Mouse (Mus musculus) heart, adult 2 months (tissue): ENCODE data around the gene Phb2.

ENCODE experiments used
- CTCF ChIP-seq: fragments of 200-600 bp; IDR thresholded peaks from 2 replicates; pipeline ENCODE4 v1.8.1; 2022; ENCODE audit warnings: antibody characterized with exemption, mild to moderate bottlenecking, moderate library complexity
- EP300 ChIP-seq: fragments of 200-500 bp; IDR thresholded peaks from 2 replicates; pipeline ENCODE4 v1.6.1; 2011; ENCODE audit warnings: low read depth, low read length, control low read depth; ENCODE audit not compliant: insufficient read depth

- TF ChIP-seq CTCF = no peak
- TF ChIP-seq EP300 = no peak
Measured at GRCm38 (mm10) chr6:124743647-124744046, 31.5 kb downstream of the Phb2 start.
